22 mouse cellular contexts compared by ENCODE assay signal in the genomic region with DNA sequence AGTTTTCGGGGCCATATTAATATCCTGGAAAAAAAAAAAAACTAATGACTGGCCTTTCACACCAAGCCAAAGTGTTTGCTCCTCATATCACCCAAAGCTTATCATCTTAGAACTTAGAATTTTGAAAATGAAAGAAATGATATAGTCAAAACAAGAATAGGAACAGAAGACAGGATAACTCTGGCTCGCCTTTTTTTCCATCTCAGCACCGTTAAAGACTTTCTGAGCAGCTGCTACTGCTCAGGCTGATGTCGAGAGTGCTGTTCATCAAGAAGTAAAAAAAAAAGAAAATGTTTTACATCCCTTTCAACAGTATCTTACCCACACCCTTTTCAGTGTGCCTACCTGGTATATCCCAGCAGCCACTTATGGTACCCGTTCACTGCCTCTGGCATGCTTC.
"Had no signal": no experiment of that assay in that cellular context is flagged by ENCODE, and none has a peak within 500 bp of the region (broad histone marks: within the 10 kb centered on the region; RNA-seq: fewer than 3 reads in every experiment).

No protein-coding gene starts in this region.

- H3K27me3 ChIP-seq: hindbrain, embryonic 12.5 days; limb, embryonic 12.5 days had no signal

- H3K9me3 ChIP-seq: heart, embryonic 10.5 days; hindbrain, embryonic 10.5 days; hindbrain, embryonic 12.5 days; limb, embryonic 10.5 days; limb, embryonic 12.5 days had no signal

- H3K27ac ChIP-seq: heart, adult 2 months; heart, embryonic 10.5 days; hindbrain, embryonic 10.5 days; hindbrain, embryonic 12.5 days; hindbrain, embryonic 14.5 days; layer of hippocampus, adult 2 months; left cerebral cortex, adult 2 months; limb, embryonic 10.5 days; limb, embryonic 12.5 days; liver, embryonic 14.5 days had no signal

- H3K4me1 ChIP-seq: hindbrain, embryonic 10.5 days; hindbrain, embryonic 12.5 days; limb, embryonic 10.5 days; limb, embryonic 12.5 days had no signal

- H3K4me3 ChIP-seq: heart, adult 2 months; heart, embryonic 10.5 days; hindbrain, embryonic 10.5 days; hindbrain, embryonic 12.5 days; layer of hippocampus, adult 2 months; left cerebral cortex, adult 2 months; limb, embryonic 10.5 days; limb, embryonic 12.5 days had no signal

- DNase-seq: gastrocnemius, postnatal 25 days; heart, adult 2 months; heart, postnatal 10 days; heart, postnatal 4 days; kidney, adult 18-20 months; kidney, adult 8-10 months; kidney, postnatal 10 days; kidney, postnatal 25 days; kidney, postnatal 4 days; liver had no signal

- H3K36me3 ChIP-seq: limb, embryonic 12.5 days had no signal

- H3K9ac ChIP-seq: hindbrain, embryonic 12.5 days; hindbrain, embryonic 14.5 days; limb, embryonic 12.5 days; liver, embryonic 14.5 days had no signal

- H3K4me2 ChIP-seq: hindbrain, embryonic 12.5 days; hindbrain, embryonic 14.5 days; limb, embryonic 12.5 days had no signal

- ATAC-seq: hindbrain, embryonic 16.5 days; inflammation-experienced regulatory T-cells, adult 6 months; intestine, embryonic 16.5 days had no signal
